Mouse (Mus musculus): ENCODE measurements around the gene Nup62.

Gene Nup62
- long read RNA-seq, experiment 1, transcript Nup62-201 (2 exons, 2,722 nt) = major isoform, 15 of 15 reads
- long read RNA-seq, experiment 1, partial matches to known transcripts = 0 of 15 reads
- long read RNA-seq, experiment 1, other reads (novel, unspliced or antisense) = 0 of 15 reads
- long read RNA-seq, experiment 2, transcript Nup62-201 (2 exons, 2,722 nt) = major isoform, 7 of 7 reads
- long read RNA-seq, experiment 2, partial matches to known transcripts = 0 of 7 reads
- long read RNA-seq, experiment 2, other reads (novel, unspliced or antisense) = 0 of 7 reads

GRCm38 (mm10) chr7:44815721-44816469 lies at the start of gene Nup62, which contains the start of gene Il4i1:
TSS of gene Nup62 (plus strand) at chr7:44816088.
TSS of gene Il4i1 (plus strand) at chr7:44816387.
- intact Hi-C loops (cut with DNase I) = loop anchor here (2.0 kb wide), 1 partner anchor 67 kb away; the partner anchor contains the start of gene Vrk3

DNA sequence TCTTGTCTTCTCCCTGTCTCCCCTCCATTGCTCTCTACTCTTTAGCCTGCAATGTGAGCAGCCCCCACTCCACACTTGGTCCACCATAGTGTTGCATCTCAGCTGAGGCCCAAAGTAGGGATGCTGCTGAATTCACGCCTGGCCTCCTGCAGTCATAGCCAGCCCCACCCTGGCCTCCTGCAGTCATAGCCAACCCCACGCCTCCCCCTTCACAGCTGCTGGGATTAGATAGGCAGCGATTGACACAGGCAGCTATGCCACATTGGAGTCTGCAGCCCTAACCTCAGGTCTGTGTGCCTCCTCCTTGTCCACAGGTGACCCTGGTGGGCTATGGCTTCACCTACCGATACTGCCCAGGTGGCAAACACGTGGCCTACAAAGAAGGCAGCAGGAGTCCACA lies 47.8 kb upstream of the Nup62 start:
- intact Hi-C loops (cut with DNase I) = no loop called here

- intact Hi-C loops (cut with DNase I) = loop anchor here (5.0 kb wide), 1 partner anchor 38 kb away; no protein-coding TSS in a partner anchor
Observed at GRCm38 (mm10) chr7:44770046-44770578, 45.8 kb upstream of the Nup62 start.

GRCm38 (mm10) chr7:44772591-44773204 lies 43.2 kb upstream of the Nup62 start:
- intact Hi-C loops (cut with DNase I) = loop anchor here (5.0 kb wide), 1 partner anchor 40 kb away; no protein-coding TSS in a partner anchor

- intact Hi-C loops (cut with DNase I) = no loop called here
Observed at GRCm38 (mm10) chr7:44776849-44777498, 38.9 kb upstream of the Nup62 start.

DNA sequence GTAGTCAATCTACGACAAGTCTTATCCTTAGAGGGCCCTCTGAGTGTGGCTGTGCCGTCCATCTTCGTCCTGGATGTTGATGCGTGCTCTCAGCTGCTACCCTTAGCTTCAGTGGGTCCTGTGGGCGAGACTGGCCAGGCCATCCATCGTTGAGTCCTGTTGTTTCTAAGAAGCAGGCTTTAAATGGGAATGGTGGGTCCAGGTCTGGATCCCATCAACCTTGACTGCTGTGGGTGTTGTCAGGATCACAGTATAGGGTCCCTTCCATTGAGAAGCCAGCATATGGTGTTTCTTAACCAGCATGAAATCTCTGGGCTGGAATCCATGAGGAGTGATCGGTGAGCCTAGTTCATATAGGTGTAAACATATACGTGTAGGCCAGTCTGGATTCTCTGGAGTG lies 35.8 kb upstream of the Nup62 start:
- intact Hi-C loops (cut with DNase I) = no loop called here

GRCm38 (mm10) chr7:44789531-44789930 lies 26.4 kb upstream of the Nup62 start:
- intact Hi-C loops (cut with DNase I) = no loop called here

GRCm38 (mm10) chr7:44790066-44790465 lies 25.8 kb upstream of the Nup62 start:
- intact Hi-C loops (cut with DNase I) = no loop called here

DNA sequence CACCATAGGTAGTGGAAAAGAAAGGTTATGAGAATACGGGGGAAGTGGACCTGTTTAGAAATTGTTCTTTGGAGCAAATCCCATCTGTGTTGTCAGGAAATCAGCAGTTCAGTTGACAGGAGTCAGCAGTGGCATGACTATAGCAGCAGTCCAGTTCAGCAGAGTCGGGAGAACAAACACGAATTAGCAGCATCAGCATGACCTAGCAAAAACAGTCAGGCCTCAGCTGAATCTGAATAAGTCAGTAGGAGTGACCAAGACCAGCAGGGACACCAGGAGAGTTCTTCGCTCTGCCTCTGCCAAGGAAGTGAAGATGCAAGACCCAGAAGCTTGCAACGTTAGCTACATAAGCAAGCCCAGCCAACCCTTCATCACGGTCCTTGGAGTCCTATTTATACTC lies 23.1 kb upstream of the Nup62 start:
- intact Hi-C loops (cut with DNase I) = no loop called here

DNA sequence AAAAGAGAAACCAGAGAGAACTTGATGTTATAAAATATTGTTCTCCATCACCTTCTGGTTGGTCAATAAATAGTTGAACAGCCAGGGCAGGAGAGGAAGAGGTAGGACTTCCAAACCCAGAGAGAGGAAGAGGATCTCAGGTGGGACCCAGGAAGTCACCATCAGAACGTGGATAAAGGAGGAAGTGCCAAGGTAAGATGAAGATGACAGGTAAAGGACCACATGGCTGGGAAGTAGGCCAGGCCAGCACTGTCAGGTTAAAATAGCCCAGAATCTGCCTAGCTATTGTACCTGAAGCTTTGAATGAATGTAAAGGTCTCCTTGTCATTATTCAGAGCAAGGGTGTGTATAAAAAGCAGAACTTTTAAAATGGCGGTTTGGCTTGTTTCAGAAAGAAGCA lies 7.0 kb upstream of the Nup62 start:
- intact Hi-C loops (cut with DNase I) = no loop called here

- intact Hi-C loops (cut with DNase I) = no loop called here
Observed at GRCm38 (mm10) chr7:44809466-44809865, 6.4 kb upstream of the Nup62 start.

GRCm38 (mm10) chr7:44810365-44810764 lies 5.5 kb upstream of the Nup62 start:
- intact Hi-C loops (cut with DNase I) = no loop called here

GRCm38 (mm10) chr7:44810819-44811557 lies 4.9 kb upstream of the Nup62 start:
- intact Hi-C loops (cut with DNase I) = no loop called here

DNA sequence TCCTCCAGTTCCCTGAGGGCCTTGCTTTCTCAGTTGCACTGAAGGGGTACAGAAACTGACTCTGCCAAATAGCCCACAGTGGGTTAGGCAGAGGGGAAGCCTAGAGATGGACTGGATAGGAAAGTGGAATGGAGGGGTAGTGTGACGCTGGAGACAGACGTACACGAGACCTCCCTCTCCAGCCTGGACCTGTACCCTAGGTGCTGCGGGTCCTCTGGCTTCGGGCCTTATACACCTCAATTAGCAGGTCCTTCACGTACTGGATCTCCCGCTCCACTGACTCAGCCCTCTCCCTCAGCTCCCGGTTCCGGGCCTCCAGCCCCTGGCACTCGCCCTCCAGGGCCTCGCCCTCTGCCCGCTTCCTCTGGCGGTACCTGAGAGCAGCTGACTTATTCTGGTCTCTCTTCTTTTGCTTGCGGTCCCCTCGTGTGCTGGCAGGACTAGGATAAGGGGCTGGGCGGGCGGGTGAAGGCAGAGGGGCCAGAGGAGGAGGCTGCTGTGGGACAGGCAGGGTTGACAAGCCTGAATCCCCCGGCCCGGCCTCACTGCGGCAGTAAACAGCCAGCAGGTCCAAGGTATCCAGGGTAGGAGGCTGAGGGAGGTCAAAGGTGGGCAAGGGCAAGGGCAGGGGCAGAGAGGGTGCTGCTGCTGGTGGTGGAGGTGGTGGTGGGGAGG lies 3.1 kb upstream of the Nup62 start:
- intact Hi-C loops (cut with DNase I) = no loop called here

GRCm38 (mm10) chr7:44813985-44814384 lies 1.9 kb upstream of the Nup62 start:
- intact Hi-C loops (cut with DNase I) = no loop called here

GRCm38 (mm10) chr7:44814423-44814822 lies 1.5 kb upstream of the Nup62 start:
- intact Hi-C loops (cut with DNase I) = no loop called here

DNA sequence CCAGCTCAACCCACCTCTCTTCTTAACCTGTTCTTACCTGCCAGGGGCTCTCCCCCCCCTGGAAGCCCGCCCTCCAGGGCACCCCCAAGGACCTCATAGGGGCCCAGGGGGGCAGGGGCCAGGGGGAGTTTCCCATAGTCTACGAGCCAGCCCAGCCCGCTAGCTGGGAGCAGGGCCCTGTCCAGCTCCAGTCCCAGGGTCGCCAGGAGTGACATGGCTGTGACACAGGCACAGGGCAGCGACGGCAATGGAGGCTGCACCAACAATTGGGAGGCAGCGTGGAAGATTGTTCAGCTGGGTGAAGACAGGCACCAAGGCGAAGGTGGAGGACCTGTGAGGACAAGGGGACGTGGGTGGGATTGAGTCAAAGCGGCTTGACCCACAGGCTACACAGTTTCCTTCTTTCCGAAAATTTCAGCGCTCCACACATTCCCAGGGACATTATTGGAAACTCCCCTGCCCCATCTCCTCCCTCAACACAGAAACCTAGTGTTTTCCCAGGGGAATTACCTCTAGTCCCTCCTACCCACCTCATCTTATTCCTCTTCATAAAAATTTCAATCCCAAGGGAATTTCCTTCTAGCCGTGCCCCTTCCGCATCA lies 835 bp upstream of the Nup62 start:
- intact Hi-C loops (cut with DNase I) = no loop called here

- intact Hi-C loops (cut with DNase I) = loop anchor here (2.0 kb wide), 1 partner anchor 68 kb away; the partner anchor contains the start of gene Vrk3
Observed at GRCm38 (mm10) chr7:44816470-44817021, 658 bp downstream of the Nup62 start, which contains the start of gene Atf5. TSS of gene Atf5 (minus strand) at chr7:44816658.

DNA sequence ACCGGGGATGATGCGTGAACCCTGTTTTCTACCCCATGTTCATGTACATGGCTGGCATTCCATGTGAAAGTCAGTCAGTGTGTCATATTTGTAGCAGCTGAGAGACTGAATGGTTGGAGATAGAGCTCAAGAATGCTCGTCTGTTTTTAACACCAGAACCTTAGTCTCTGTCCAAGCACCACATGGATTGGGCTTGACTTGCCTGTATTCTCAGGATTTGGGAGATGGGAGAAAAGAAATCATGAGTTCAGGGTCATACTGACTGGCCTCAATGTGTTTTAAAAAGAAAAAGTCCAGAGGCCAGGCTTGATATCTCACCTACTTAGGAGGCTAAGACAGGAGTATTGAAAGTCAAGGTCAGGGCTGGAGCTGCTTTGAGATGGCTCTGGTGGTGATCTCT lies 1.6 kb downstream of the Nup62 start:
- intact Hi-C loops (cut with DNase I) = loop anchor here (2.0 kb wide), 1 partner anchor 69 kb away; the partner anchor contains the start of gene Vrk3

All from adrenal gland (tissue).